Mouse (Mus musculus): ENCODE data around the gene Git1. TPM values are rescaled to one million over a fixed set of nuclear protein-coding genes. Genes with fewer than 3 reads are reported as not detected.
A peak's percentile ranks its signal among the peaks of the same experiment; 100 is the strongest.

Gene Git1
- total RNA-seq, 1 experiment from 2014 or later = 13.6 TPM

GRCm38 (mm10) chr11:77472775-77473174, 20.6 kb upstream of the Git1 start:
- no peak for ATAC-seq (replicated peaks; ENCODE audit: insufficient number of reproducible peaks, low FRiP score, low TSS enrichment, poor library complexity, severe bottlenecking)

GRCm38 (mm10) chr11:77476216-77476615, 17.1 kb upstream of the Git1 start:
- no peak for ATAC-seq (replicated peaks; ENCODE audit: insufficient number of reproducible peaks, low FRiP score, low TSS enrichment, poor library complexity, severe bottlenecking)

GRCm38 (mm10) chr11:77476895-77477294, 16.5 kb upstream of the Git1 start:
- no peak for ATAC-seq (replicated peaks; ENCODE audit: insufficient number of reproducible peaks, low FRiP score, low TSS enrichment, poor library complexity, severe bottlenecking)

- no peak for ATAC-seq (replicated peaks; ENCODE audit: insufficient number of reproducible peaks, low FRiP score, low TSS enrichment, poor library complexity, severe bottlenecking)
Measured at GRCm38 (mm10) chr11:77483043-77483442, 10.3 kb upstream of the Git1 start.

- ATAC-seq (replicated peaks; ENCODE audit: insufficient number of reproducible peaks, low FRiP score, low TSS enrichment, poor library complexity, severe bottlenecking) = no peak
Measured at GRCm38 (mm10) chr11:77483510-77484255, 9.7 kb upstream of the Git1 start.

- no peak for ATAC-seq (replicated peaks; ENCODE audit: insufficient number of reproducible peaks, low FRiP score, low TSS enrichment, poor library complexity, severe bottlenecking)
Measured at GRCm38 (mm10) chr11:77485229-77485628, 8.1 kb upstream of the Git1 start.

GRCm38 (mm10) chr11:77486798-77487197, 6.6 kb upstream of the Git1 start:
- no peak for ATAC-seq (replicated peaks; ENCODE audit: insufficient number of reproducible peaks, low FRiP score, low TSS enrichment, poor library complexity, severe bottlenecking)

GRCm38 (mm10) chr11:77488771-77489581, 4.4 kb upstream of the Git1 start:
- no peak for ATAC-seq (replicated peaks; ENCODE audit: insufficient number of reproducible peaks, low FRiP score, low TSS enrichment, poor library complexity, severe bottlenecking)

- no peak for ATAC-seq (replicated peaks; ENCODE audit: insufficient number of reproducible peaks, low FRiP score, low TSS enrichment, poor library complexity, severe bottlenecking)
Measured at GRCm38 (mm10) chr11:77489591-77490235, 3.6 kb upstream of the Git1 start, which contains the start of gene Ankrd13b. Ankrd13b (minus strand) TSS chr11:77489678.

GRCm38 (mm10) chr11:77490451-77490850, 2.9 kb upstream of the Git1 start:
- no peak for ATAC-seq (replicated peaks; ENCODE audit: insufficient number of reproducible peaks, low FRiP score, low TSS enrichment, poor library complexity, severe bottlenecking)

GRCm38 (mm10) chr11:77491123-77491501, 2.2 kb upstream of the Git1 start:
- ATAC-seq (replicated peaks; ENCODE audit: insufficient number of reproducible peaks, low FRiP score, low TSS enrichment, poor library complexity, severe bottlenecking) = peak; percentile 59

GRCm38 (mm10) chr11:77491502-77492291, 1.7 kb upstream of the Git1 start:
- ATAC-seq (replicated peaks; ENCODE audit: insufficient number of reproducible peaks, low FRiP score, low TSS enrichment, poor library complexity, severe bottlenecking) = no peak

GRCm38 (mm10) chr11:77492311-77492871, 971 bp upstream of the Git1 start:
- no peak for ATAC-seq (replicated peaks; ENCODE audit: insufficient number of reproducible peaks, low FRiP score, low TSS enrichment, poor library complexity, severe bottlenecking)

GRCm38 (mm10) chr11:77492911-77493332, 440 bp upstream of the Git1 start:
- ATAC-seq (replicated peaks; ENCODE audit: insufficient number of reproducible peaks, low FRiP score, low TSS enrichment, poor library complexity, severe bottlenecking) = peak; percentile 45

GRCm38 (mm10) chr11:77494344-77494676, 948 bp downstream of the Git1 start:
- 0 out of 2 replicates have a peak, but pooled peaks have one; percentile 3 for ATAC-seq (replicated peaks; ENCODE audit: insufficient number of reproducible peaks, low FRiP score, low TSS enrichment, poor library complexity, severe bottlenecking)

GRCm38 (mm10) chr11:77494782-77495181, 1.4 kb downstream of the Git1 start:
- no peak for ATAC-seq (replicated peaks; ENCODE audit: insufficient number of reproducible peaks, low FRiP score, low TSS enrichment, poor library complexity, severe bottlenecking)

- ATAC-seq (replicated peaks; ENCODE audit: insufficient number of reproducible peaks, low FRiP score, low TSS enrichment, poor library complexity, severe bottlenecking) = no peak
Measured at GRCm38 (mm10) chr11:77495507-77495906, 2.1 kb downstream of the Git1 start.

- no peak for ATAC-seq (replicated peaks; ENCODE audit: insufficient number of reproducible peaks, low FRiP score, low TSS enrichment, poor library complexity, severe bottlenecking)
Measured at GRCm38 (mm10) chr11:77497341-77497756, 4.0 kb downstream of the Git1 start.
